In the genomic region with DNA sequence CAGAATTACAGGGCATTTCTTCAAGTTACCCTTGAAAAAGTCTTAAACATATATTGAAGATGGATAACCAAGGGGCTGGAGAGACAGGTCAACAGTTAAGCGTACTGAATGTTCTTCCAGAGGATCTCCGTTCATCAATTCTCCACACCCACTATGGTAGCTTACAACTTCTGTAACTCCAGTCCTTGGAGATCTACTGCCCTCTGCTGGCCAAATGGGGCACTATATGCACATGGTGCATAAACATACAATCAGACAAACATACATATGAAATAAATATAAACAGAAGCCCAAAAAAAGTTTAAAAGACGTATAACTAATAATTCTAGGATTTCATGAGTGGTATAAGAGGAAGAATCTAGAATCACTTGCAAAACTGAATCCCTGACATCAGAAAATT, we compare ENCODE assay signal across 14 mouse cellular contexts.
DNase-seq lines count a peak whose midpoint lies in the region; ATAC-seq and TF ChIP-seq lines count a peak whose summit lies in the region.
"Had no signal": no experiment of that assay in that cellular context is flagged by ENCODE, and none has a peak within 500 bp of the region (broad histone marks: within the 10 kb centered on the region; RNA-seq: fewer than 3 reads in every experiment).

No protein-coding gene starts in this region.

- H3K36me3 ChIP-seq in lung, postnatal 0 days (ENCODE audit: insufficient read depth, low read length): no peaks in the 10 kb centered on the region
- no peaks in the 10 kb centered on the region for H3K36me3 ChIP-seq in E14TG2a.4 (ENCODE audit: insufficient read depth, low read length)

- 98% methylated on average over 3 of the region's 3 CpGs for WGBS in lung, postnatal 0 days
- WGBS in lung, adult 2 months: 96% methylated on average over 3 of the region's 3 CpGs

- H3K9ac ChIP-seq in lung, postnatal 0 days (replicated peaks; ENCODE audit: low read depth): no peak overlapping the region

- no peak overlapping the region for H3K4me3 ChIP-seq in gastrocnemius, adult 2 months
- no peak overlapping the region for H3K4me3 ChIP-seq in lung, postnatal 0 days (ENCODE audit: low read depth, low read length)
- H3K4me3 ChIP-seq in lung, adult 2 months (replicated peaks; ENCODE audit: extremely low read depth, low read depth, low read length): no peak overlapping the region
- no peak overlapping the region for H3K4me3 ChIP-seq in E14TG2a.4 (replicated peaks; ENCODE audit: low read length)

- no peak for ATAC-seq in lung, postnatal 0 days
- ATAC-seq: activated CD4-positive, CD25-positive, alpha-beta regulatory T cell, adult 4 months; CD4-positive, CD25-positive, alpha-beta regulatory T cell, adult 4 months had no signal

- H3K9me3 ChIP-seq in lung, postnatal 0 days (ENCODE audit: low read length): no peaks in the 10 kb centered on the region
- no peaks in the 10 kb centered on the region for H3K9me3 ChIP-seq in E14TG2a.4 (ENCODE audit: low read length)

- intact Hi-C loops in gastrocnemius, adult 2 months (cut with DNase I): loop anchor here (5.0 kb wide), 1 partner anchor 1252 kb away; no protein-coding TSS in a partner anchor
- intact Hi-C loops in gastrocnemius, postnatal 36 days (cut with DNase I): no loop called here

- no peak overlapping the region for H3K27ac ChIP-seq in gastrocnemius, adult 2 months
- no peak overlapping the region for H3K27ac ChIP-seq in lung, postnatal 0 days (ENCODE audit: low read length)
- H3K27ac ChIP-seq: macrophage had no signal

- peak; percentile 39 for TF ChIP-seq CTCF in gastrocnemius, adult 2 months (IDR thresholded peaks at IDR 0.05)
- peak; percentile 49 for TF ChIP-seq CTCF in lung, postnatal 0 days (IDR thresholded peaks at IDR 0.05)
- no peak for TF ChIP-seq CTCF in lung, adult 2 months (IDR thresholded peaks at IDR 0.05; ENCODE audit: insufficient read depth, low read length)
- TF ChIP-seq CTCF in E14TG2a.4 (conservative IDR thresholded peaks at IDR 0.05; ENCODE audit: low read length): peak; percentile 90
- TF ChIP-seq CTCF in brain, embryonic 14.5 days (IDR thresholded peaks at IDR 0.05; ENCODE audit: borderline replicate concordance, extremely low read depth, insufficient read depth, insufficient read length): peak; percentile 10; the same call in 1 of the 2 replicates

- no peaks in the 10 kb centered on the region for H3K27me3 ChIP-seq in lung, postnatal 0 days (replicated peaks; ENCODE audit: insufficient read depth, low read length)
- H3K27me3 ChIP-seq in E14TG2a.4 (ENCODE audit: insufficient read depth, low read length): no peaks in the 10 kb centered on the region

- no peak for TF ChIP-seq EP300 in lung, postnatal 0 days (IDR thresholded peaks at IDR 0.05)

- DNase-seq in gastrocnemius, adult 2 months: no peak
- DNase-seq in gastrocnemius, postnatal 36 days: no peak
- no peak for DNase-seq in lung, postnatal 0 days (ENCODE audit: low spot score)
- no peak for DNase-seq in lung, adult 2 months
- no peak for DNase-seq in brain, embryonic 14.5 days (ENCODE audit: low read depth)
- no peak for DNase-seq in ovary, adult 18-20 months (ENCODE audit: low spot score)
- no peak for DNase-seq in MN1 (ENCODE audit: low spot score)
- DNase-seq: cerebellum, postnatal 25 days; kidney, adult 18-20 months; layer of hippocampus, adult 9-11 months had no signal

- no peak for TF ChIP-seq POLR2A in lung, adult 2 months (IDR thresholded peaks at IDR 0.05; ENCODE audit: borderline replicate concordance, extremely low read depth, low read depth, low read length)
- no peak for TF ChIP-seq POLR2A in brain, embryonic 14.5 days (IDR thresholded peaks at IDR 0.05; ENCODE audit: borderline replicate concordance, extremely low read depth, insufficient read depth, insufficient read length, poor library complexity, severe bottlenecking)

- H3K4me2 ChIP-seq in lung, postnatal 0 days (replicated peaks; ENCODE audit: low read depth, low read length): no peak overlapping the region

- no peaks in the 10 kb centered on the region for H3K4me1 ChIP-seq in lung, postnatal 0 days (ENCODE audit: insufficient read depth, low read depth, low read length)
- no peaks in the 10 kb centered on the region for H3K4me1 ChIP-seq in lung, adult 2 months (ENCODE audit: control insufficient read depth, insufficient read depth, low read length)
- H3K4me1 ChIP-seq in E14TG2a.4 (replicated peaks; ENCODE audit: low read depth, low read length): peaks cover 36% of the 10 kb centered on the region
